Mouse (Mus musculus): ENCODE measurements around the gene Lyrm2.

Lyrm2 gene

DNA sequence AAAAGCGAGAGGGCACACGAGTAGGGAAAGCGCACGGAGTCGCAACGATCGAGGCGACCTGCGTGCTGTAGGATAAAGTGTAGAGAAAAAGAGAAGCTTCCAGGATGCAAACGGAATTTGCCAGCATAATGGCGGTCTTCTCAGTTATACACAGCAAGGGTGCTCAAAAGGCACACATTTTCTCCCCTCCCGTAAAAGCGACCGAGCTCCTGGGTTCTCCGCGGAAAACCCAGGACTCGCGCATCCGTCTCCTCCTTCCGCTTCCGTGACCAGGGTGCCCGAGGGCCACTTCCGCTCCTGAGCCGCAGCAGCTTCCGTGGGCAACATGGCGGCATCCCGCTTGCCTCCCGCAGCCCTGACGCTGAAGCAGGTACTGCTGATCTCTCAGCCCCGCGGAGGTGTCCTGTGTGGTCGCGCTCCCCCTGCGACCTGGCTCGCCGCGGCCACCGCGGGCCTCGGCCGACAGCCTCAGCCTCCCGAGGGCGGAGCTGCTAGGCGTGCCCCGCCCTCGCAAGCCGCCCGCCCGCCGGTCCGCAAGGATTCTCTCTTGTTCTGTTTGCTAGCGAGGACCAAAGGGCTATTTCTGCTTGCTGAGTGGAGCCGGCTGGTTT is at the start of gene Lyrm2:
TSS of gene Lyrm2 (plus strand) at position 288 of the 611 bp plus-strand sequence.
- peak; percentile 78 for DNase-seq (ENCODE audit: low spot score)

GRCm38 (mm10) chr4:32750711-32751110 is 49.3 kb upstream of the Lyrm2 start:
- peak; percentile 19 for DNase-seq (ENCODE audit: low spot score)

DNA sequence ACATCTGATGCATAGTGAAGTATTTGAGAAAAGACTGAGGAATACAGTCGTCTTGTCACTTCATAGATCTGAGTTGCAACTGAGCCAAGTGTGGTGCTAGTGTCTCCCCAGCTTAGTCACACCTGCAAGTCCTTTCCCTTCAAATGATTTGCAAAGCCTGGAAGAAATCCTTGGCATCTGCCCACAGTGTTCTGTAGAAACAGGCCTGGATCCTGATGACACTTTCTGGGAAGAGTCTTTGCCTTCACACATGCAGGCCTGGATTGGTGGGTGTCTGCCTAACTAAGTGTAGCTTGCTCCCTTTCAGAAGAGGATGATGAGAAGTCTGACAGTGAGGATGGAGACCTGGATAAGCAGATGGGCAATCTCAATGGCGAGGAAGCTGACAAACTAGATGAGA is 42.6 kb upstream of the Lyrm2 start:
- DNase-seq (ENCODE audit: low spot score) = peak; percentile 16

DNA sequence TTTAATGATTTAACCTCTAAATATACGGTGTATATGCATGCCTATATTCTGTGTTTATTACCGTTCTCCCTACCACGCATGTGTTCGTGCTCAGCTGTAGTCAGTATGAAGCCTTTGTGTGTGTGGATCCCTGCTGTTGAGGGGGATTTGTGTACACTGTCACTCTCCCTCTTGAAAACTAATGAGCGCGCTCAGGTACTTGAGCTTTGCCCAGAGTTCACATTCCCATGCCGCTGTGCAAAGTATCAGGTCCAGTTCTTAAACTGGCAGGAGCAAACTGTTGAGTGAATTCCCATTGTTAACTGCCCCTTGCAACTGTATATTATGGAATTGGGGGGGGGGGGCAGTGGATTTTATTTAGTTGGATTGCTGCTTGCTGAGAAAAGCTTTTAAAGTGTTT is 32.6 kb upstream of the Lyrm2 start:
- DNase-seq (ENCODE audit: low spot score) = no peak

DNA sequence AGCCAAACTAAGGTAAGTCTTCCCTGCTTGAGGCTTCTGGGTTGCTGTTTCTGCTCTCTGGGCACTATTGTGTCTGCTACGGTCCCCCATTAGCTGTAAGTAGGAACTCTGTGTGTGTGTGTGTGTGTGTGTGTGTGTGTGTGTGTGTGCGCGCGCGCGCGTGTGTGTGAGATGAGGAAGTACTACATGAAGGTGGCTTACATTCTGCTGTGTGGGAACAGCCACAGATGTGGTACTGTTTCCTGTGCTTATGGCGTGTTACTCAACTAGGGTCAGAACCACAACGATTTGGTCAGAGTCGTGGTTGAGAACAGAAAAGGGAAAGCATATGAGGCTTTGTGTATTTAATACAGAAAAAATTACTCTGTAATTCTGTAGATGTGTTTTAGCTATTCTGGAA is 32.0 kb upstream of the Lyrm2 start:
- DNase-seq (ENCODE audit: low spot score) = no peak

DNA sequence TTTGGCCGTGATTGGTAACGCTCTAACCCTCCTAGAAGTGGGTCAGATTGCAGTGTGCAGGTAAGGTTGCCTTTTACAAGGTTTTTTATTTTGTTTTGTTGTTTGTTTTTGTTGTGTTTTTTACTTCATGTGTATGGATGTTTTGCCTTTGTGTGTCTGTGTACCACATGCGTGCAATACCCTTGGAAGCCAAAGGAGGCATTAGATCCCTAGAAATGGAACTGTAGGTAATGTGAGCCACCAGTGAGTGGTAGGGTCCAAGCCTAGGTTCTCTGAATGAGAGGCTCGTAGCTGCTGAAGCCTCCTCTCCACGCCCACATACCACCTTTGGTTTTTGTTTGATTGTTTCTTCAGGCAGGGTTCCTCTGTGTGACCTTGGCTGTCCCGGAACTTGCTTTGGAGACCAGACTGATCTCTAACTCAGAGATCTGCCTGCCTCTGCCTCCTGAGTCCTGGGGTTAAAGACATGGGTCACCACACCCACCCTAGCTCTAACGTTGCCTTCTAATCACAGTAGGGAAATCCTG is 29.7 kb upstream of the Lyrm2 start:
- DNase-seq (ENCODE audit: low spot score) = no peak

- DNase-seq (ENCODE audit: low spot score) = no peak
Measured at GRCm38 (mm10) chr4:32779996-32780395, 20.1 kb upstream of the Lyrm2 start.

DNA sequence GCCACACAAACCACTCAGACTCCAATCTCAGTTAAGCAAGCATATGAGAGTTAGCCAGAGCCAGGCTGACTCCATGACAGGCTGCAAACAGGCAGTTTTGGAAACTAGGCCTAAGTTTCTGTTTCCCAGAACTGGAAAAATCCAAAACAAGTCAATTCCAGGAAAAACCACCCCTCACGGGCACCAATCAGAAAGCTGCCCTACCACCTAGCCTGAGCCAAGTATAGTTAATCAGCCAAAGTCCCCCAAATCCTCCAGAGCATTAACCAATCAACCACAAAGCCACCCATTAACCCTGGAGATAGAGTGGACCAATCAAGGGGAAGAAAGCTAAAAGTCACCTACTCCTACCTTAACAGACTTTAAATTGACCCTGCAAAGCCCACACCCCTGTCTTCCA is 12.9 kb upstream of the Lyrm2 start:
- no peak for DNase-seq (ENCODE audit: low spot score)

DNA sequence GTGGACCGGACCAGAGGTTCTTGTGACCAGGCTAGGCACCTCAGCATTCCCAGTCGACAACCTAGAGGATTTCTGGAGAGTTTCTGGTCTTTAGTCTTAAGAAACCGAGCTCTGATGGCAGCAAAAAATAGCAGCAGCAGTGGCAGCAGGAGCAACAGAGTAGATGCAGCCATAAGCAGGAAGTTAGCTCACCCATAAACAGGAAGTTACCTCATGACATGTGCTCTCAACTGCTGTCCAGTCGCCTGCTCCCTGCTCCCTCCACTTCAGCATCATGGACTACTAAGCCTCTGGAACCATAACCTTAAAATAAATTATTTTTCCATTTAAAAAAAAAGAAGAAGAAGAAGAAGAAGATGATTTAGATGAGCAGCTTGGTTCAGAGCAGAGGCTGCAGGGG is 11.0 kb upstream of the Lyrm2 start:
- no peak for DNase-seq (ENCODE audit: low spot score)

GRCm38 (mm10) chr4:32798976-32799375 is 1.1 kb upstream of the Lyrm2 start:
- DNase-seq (ENCODE audit: low spot score) = no peak

- DNase-seq (ENCODE audit: low spot score) = no peak
Measured at GRCm38 (mm10) chr4:32800577-32801170, 621 bp downstream of the Lyrm2 start.

DNA sequence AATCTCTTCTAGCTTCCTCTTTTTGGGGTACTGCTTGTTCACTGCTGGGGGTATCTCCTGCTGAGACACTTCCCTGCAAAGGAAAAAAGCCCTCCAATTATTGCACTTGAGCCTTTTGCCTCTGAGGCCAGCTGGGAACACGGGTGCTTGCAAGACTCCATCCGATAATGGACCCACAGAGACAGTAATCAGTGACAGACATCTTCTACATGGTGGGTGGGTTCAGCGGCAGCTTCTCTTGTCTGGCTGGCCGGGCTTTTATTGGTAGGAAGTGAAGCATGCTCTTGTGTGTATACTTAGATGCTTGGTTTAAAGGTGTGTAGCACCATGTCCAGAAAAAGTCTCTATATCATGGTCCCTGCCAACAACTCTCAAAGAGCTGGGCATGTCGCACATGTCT is 17.4 kb downstream of the Lyrm2 start:
- no peak for DNase-seq (ENCODE audit: low spot score)

- no peak for DNase-seq (ENCODE audit: low spot score)
Measured at GRCm38 (mm10) chr4:32820676-32821075, 20.6 kb downstream of the Lyrm2 start.

DNA sequence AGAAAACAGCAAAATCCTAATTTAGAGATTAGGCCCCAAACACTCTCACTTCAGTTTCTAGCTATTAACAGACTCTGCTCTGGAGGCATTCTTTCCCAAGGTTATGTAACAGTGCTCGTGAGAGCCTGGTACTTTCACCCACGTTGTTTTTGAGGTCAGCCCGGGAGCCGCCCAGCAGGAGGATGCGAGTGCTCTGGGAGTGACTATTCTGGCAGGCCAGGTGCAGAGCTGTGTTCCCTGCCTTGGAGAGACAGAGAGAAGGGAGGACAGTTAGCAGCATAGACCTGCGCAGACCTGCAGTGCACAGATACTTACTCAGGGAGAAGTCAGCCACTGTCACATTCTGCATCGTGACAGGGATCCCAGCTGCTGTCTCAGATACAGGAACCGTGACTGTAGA is 24.2 kb downstream of the Lyrm2 start:
- DNase-seq (ENCODE audit: low spot score) = no peak

- DNase-seq (ENCODE audit: low spot score) = peak; percentile 24
Measured at GRCm38 (mm10) chr4:32826925-32827324, 26.9 kb downstream of the Lyrm2 start.

- DNase-seq (ENCODE audit: low spot score) = no peak
Measured at GRCm38 (mm10) chr4:32828385-32829077, 28.5 kb downstream of the Lyrm2 start.

DNA sequence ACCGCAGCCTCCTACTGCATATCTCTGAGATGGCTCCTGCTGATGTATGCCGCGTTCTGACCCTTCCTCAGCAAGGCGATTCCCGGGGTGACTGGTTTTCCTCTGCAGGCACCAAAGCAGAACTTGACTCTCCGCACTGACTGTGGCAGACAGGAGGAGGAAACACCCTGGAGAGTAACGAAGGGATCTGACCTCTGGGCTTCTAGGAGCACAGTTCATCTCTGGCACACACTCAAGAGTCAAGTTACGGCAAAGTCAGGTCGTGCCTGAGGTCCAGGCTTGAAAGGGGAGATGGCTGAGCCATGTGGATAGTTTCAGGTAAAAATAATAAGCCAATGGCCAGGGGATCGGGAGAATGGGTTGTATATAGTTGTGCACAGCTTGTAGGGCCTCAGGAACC is 29.3 kb downstream of the Lyrm2 start:
- DNase-seq (ENCODE audit: low spot score) = no peak

DNA sequence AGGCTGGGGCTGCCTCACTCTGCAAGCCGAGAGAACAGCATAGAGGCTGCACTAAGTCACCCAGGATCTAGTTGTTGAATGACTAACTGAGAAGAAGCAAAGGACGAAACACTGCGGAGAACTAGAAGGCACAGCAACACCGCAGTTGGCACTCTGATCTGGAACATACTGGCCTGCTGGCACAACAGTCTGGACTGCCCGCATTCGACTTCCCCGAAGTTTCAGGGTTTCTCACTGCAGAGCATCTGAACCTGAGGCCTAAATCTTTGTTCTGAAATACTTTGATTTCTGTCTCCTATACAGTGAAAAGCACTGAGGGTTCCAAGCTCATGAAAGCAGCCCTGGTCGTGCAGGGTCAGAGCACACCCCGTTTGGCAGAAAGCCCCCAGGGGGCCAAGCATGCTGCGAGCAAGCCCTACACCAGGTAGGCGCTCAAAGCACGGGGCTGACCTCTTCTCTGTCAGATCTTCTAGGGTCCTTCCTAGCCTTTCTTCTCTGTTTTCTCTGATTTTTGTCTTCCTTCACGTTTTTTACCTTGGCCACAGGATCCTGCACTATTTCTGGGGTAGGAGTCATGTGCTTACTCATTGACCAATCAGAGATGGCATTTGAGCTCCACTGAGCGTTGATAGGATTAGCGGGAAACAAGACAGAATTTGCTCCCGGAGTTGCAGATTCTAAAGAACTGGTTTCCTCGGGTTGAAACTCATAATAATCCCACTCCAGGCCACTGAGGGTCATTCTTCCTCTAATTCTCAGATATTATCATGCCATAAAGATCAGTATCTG is 33.6 kb downstream of the Lyrm2 start:
- DNase-seq (ENCODE audit: low spot score) = no peak

GRCm38 (mm10) chr4:32834541-32834940 is 34.5 kb downstream of the Lyrm2 start:
- DNase-seq (ENCODE audit: low spot score) = no peak

DNA sequence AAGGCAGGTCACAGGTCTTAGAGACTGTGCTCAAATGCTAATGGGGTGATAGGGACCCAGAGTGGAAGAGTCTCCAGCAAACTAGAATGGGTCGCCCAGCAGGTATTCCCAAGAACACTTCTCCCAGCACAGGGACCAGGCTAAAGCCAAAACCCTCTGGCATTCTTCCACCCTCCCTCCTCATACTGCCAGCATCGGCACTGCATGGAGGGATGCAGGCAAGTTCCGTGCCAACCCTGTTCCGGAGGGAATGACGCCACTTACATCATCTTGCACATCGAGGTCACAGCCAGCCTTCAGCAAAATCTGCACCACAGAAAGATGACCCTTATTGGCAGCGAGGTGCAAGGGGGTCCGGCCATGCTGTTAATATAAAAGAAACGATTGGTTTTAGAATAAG is 36.0 kb downstream of the Lyrm2 start:
- no peak for DNase-seq (ENCODE audit: low spot score)

- DNase-seq (ENCODE audit: low spot score) = no peak
Measured at GRCm38 (mm10) chr4:32838401-32838800, 38.3 kb downstream of the Lyrm2 start.
